Mouse (Mus musculus) neural tube, embryonic 12.5 days (tissue): ENCODE measurements at regions not wholly inside any gene's neighbourhood (a gene's known extent, or its start where the extent isn't known, plus 50 kb on each side); places are given as distances from the start of the nearest gene placed in this dataset.

Source experiments
- ATAC-seq: fragments of 200-750 bp; cut with Nextera tagmentation; 2 replicates; pipeline ENCODE4 v1.8.0; 2017; ENCODE audit warnings: low read depth, mild to moderate bottlenecking, moderate TSS enrichment, moderate library complexity; ENCODE audit not compliant: low FRiP score
- H3K27ac ChIP-seq: fragments of 300-500 bp; sonication (generic); 2 replicates; pipeline ENCODE4 v1.5.1; 2016
- H3K27me3 ChIP-seq: fragments of 300-500 bp; sonication (generic); replicated peaks from 2 replicates; pipeline ENCODE4 v1.6.1; 2016; ENCODE audit warnings: mild to moderate bottlenecking
- H3K36me3 ChIP-seq: fragments of 300-500 bp; sonication (generic); 2 replicates; pipeline ENCODE4 v1.6.1; 2016; ENCODE audit warnings: mild to moderate bottlenecking
- H3K4me1 ChIP-seq: fragments of 300-500 bp; sonication (generic); 2 replicates; pipeline ENCODE4 v1.6.1; 2016
- H3K4me2 ChIP-seq: fragments of 300-500 bp; sonication (generic); replicated peaks from 2 replicates; pipeline ENCODE4 v1.6.1; 2016; ENCODE audit warnings: mild to moderate bottlenecking
- H3K4me3 ChIP-seq: fragments of 300-500 bp; sonication (generic); 2 replicates; pipeline ENCODE4 v1.5.1; 2016
- H3K9ac ChIP-seq: fragments of 300-500 bp; sonication (generic); 2 replicates; pipeline ENCODE4 v1.6.1; 2016; ENCODE audit warnings: mild to moderate bottlenecking
- H3K9me3 ChIP-seq: fragments of 300-500 bp; sonication (generic); 2 replicates; pipeline ENCODE4 v1.6.1; 2016; ENCODE audit warnings: mild to moderate bottlenecking
- WGBS: fragments of 180-500 bp; shearing (Covaris S2); methylation state at CpG from one replicate; pipeline ENCODE4 v1.1.7; 2016; 5-methylcytosine and 5-hydroxymethylcytosine counted together

GRCm38 (mm10) chr1:120667776-120668175 lies 65.6 kb downstream of the En1 start:
- H3K36me3 ChIP-seq = no peaks in the 10 kb centered on the region
- WGBS = 73% methylated on average over 1 of the region's 1 CpGs
- no peak overlapping the region for H3K4me2 ChIP-seq
- no peak overlapping the region for H3K27ac ChIP-seq
- H3K4me3 ChIP-seq = no peak overlapping the region
- H3K27me3 ChIP-seq = no peaks in the 10 kb centered on the region
- no peak for ATAC-seq
- H3K9me3 ChIP-seq = no peaks in the 10 kb centered on the region
- H3K4me1 ChIP-seq = no peaks in the 10 kb centered on the region
- H3K9ac ChIP-seq = no peak overlapping the region

- Histone ChIP-seq H3K4me2 (no peak overlapping the region), H3K9ac (no peak overlapping the region), H3K27me3 (no peaks in the 10 kb centered on the region), H3K27ac (no peak overlapping the region), H3K9me3 (no peaks in the 10 kb centered on the region), H3K36me3 (no peaks in the 10 kb centered on the region), H3K4me3 (no peak overlapping the region), H3K4me1 (no peaks in the 10 kb centered on the region)
- no peak for ATAC-seq
- WGBS = 74% methylated on average over 11 of the region's 12 CpGs
Measured at GRCm38 (mm10) chr1:120683532-120684245, 81.5 kb downstream of the En1 start.

GRCm38 (mm10) chr1:120685650-120686244 lies 83.5 kb downstream of the En1 start:
- H3K4me3 ChIP-seq = no peak overlapping the region
- ATAC-seq = peak; percentile 56; the same call in 1 of the 2 replicates
- no peaks in the 10 kb centered on the region for H3K9me3 ChIP-seq
- no peaks in the 10 kb centered on the region for H3K4me1 ChIP-seq
- H3K27ac ChIP-seq = no peak overlapping the region
- no peaks in the 10 kb centered on the region for H3K27me3 ChIP-seq
- H3K36me3 ChIP-seq = no peaks in the 10 kb centered on the region
- no peak overlapping the region for H3K9ac ChIP-seq
- no peak overlapping the region for H3K4me2 ChIP-seq
- WGBS = 49% methylated on average over 6 of the region's 6 CpGs

- Histone ChIP-seq H3K9me3 (no peaks in the 10 kb centered on the region; the same call in 1 of the 2 replicates), H3K4me1 (no peaks in the 10 kb centered on the region), H3K27me3 (no peaks in the 10 kb centered on the region), H3K27ac (no peak overlapping the region), H3K4me3 (no peak overlapping the region), H3K9ac (no peak overlapping the region), H3K36me3 (no peaks in the 10 kb centered on the region), H3K4me2 (no peak overlapping the region)
- 82% methylated on average over 2 of the region's 2 CpGs for WGBS
- ATAC-seq = no peak
Measured at GRCm38 (mm10) chr1:120691571-120691970, 89.4 kb downstream of the En1 start.

- H3K9me3 ChIP-seq = peaks cover 4% of the 10 kb centered on the region; the same call in 1 of the 2 replicates
- H3K4me2 ChIP-seq = no peak overlapping the region
- H3K27me3 ChIP-seq = no peaks in the 10 kb centered on the region
- ATAC-seq = no peak
- no peak overlapping the region for H3K27ac ChIP-seq
- H3K9ac ChIP-seq = no peak overlapping the region
- no peak overlapping the region for H3K4me3 ChIP-seq
- H3K4me1 ChIP-seq = no peaks in the 10 kb centered on the region
- 79% methylated on average over 4 of the region's 4 CpGs for WGBS
- H3K36me3 ChIP-seq = no peaks in the 10 kb centered on the region
Measured at GRCm38 (mm10) chr1:120698189-120698588, 96.0 kb downstream of the En1 start.

- Histone ChIP-seq H3K4me3 (no peak overlapping the region), H3K4me1 (no peaks in the 10 kb centered on the region), H3K4me2 (no peak overlapping the region), H3K36me3 (no peaks in the 10 kb centered on the region), H3K27ac (no peak overlapping the region), H3K9me3 (no peaks in the 10 kb centered on the region), H3K27me3 (no peaks in the 10 kb centered on the region), H3K9ac (no peak overlapping the region)
- 62% methylated on average over 5 of the region's 5 CpGs for WGBS
- no peak for ATAC-seq
Measured at GRCm38 (mm10) chr1:120704201-120704600, 102.0 kb downstream of the En1 start.

GRCm38 (mm10) chr1:120706011-120706410 lies 103.8 kb downstream of the En1 start:
- H3K36me3 ChIP-seq = no peaks in the 10 kb centered on the region
- WGBS = 75% methylated on average over 1 of the region's 1 CpGs
- no peaks in the 10 kb centered on the region for H3K27me3 ChIP-seq
- H3K9me3 ChIP-seq = no peaks in the 10 kb centered on the region
- no peak for ATAC-seq
- H3K4me3 ChIP-seq = no peak overlapping the region
- H3K4me2 ChIP-seq = no peak overlapping the region
- no peak overlapping the region for H3K9ac ChIP-seq
- H3K4me1 ChIP-seq = no peaks in the 10 kb centered on the region
- no peak overlapping the region for H3K27ac ChIP-seq

GRCm38 (mm10) chr1:120708511-120708910 lies 106.3 kb downstream of the En1 start:
- no peaks in the 10 kb centered on the region for H3K4me1 ChIP-seq
- no peaks in the 10 kb centered on the region for H3K9me3 ChIP-seq
- no peak overlapping the region for H3K27ac ChIP-seq
- no peak for ATAC-seq
- no peaks in the 10 kb centered on the region for H3K27me3 ChIP-seq
- H3K9ac ChIP-seq = no peak overlapping the region
- H3K4me2 ChIP-seq = no peak overlapping the region
- no peak overlapping the region for H3K4me3 ChIP-seq
- H3K36me3 ChIP-seq = no peaks in the 10 kb centered on the region
- 71% methylated on average over 5 of the region's 5 CpGs for WGBS

GRCm38 (mm10) chr1:120715105-120715877 lies 113.1 kb downstream of the En1 start:
- no peak overlapping the region for H3K27ac ChIP-seq
- 81% methylated on average over 9 of the region's 9 CpGs for WGBS
- H3K4me1 ChIP-seq = no peaks in the 10 kb centered on the region
- ATAC-seq = no peak
- H3K4me3 ChIP-seq = no peak overlapping the region
- no peaks in the 10 kb centered on the region for H3K36me3 ChIP-seq
- H3K4me2 ChIP-seq = no peak overlapping the region
- H3K9me3 ChIP-seq = no peaks in the 10 kb centered on the region
- H3K9ac ChIP-seq = no peak overlapping the region
- H3K27me3 ChIP-seq = no peaks in the 10 kb centered on the region

GRCm38 (mm10) chr1:120726777-120727176 lies 124.6 kb downstream of the En1 start:
- Histone ChIP-seq H3K4me1 (no peaks in the 10 kb centered on the region), H3K27me3 (no peaks in the 10 kb centered on the region), H3K4me3 (no peak overlapping the region), H3K27ac (no peak overlapping the region), H3K4me2 (no peak overlapping the region), H3K9me3 (no peaks in the 10 kb centered on the region), H3K9ac (no peak overlapping the region), H3K36me3 (no peaks in the 10 kb centered on the region)
- 97% methylated on average over 7 of the region's 7 CpGs for WGBS
- no peak for ATAC-seq

GRCm38 (mm10) chr1:120727427-120727826 lies 125.2 kb downstream of the En1 start:
- Histone ChIP-seq H3K9ac (no peak overlapping the region), H3K27ac (no peak overlapping the region), H3K4me2 (no peak overlapping the region), H3K27me3 (no peaks in the 10 kb centered on the region), H3K9me3 (no peaks in the 10 kb centered on the region), H3K4me1 (no peaks in the 10 kb centered on the region), H3K4me3 (no peak overlapping the region), H3K36me3 (no peaks in the 10 kb centered on the region)
- WGBS = 84% methylated on average over 8 of the region's 8 CpGs
- no peak for ATAC-seq

- Histone ChIP-seq H3K27me3 (no peaks in the 10 kb centered on the region), H3K27ac (no peak overlapping the region), H3K4me3 (no peak overlapping the region), H3K9me3 (no peaks in the 10 kb centered on the region), H3K9ac (no peak overlapping the region), H3K4me2 (no peak overlapping the region), H3K36me3 (no peaks in the 10 kb centered on the region), H3K4me1 (no peaks in the 10 kb centered on the region)
- no peak for ATAC-seq
- 70% methylated on average over 1 of the region's 1 CpGs for WGBS
Measured at GRCm38 (mm10) chr1:120732003-120732402, 129.8 kb downstream of the En1 start.
